Mouse (Mus musculus): ENCODE measurements at regions not wholly inside any gene's neighbourhood (a gene's known extent, or its start where the extent isn't known, plus 50 kb on each side); places are given as distances from the start of the nearest gene placed in this dataset.

- H3K9me3 ChIP-seq (replicated peaks; ENCODE audit: insufficient read depth, low read length) = no peaks in the 10 kb centered on the region
- no peaks in the 10 kb centered on the region for H3K79me2 ChIP-seq (ENCODE audit: control insufficient read depth, insufficient read depth, low read length, poor library complexity)
- DNase-seq (ENCODE audit: low read depth, low spot score) = no peak
- H3K9ac ChIP-seq (ENCODE audit: control insufficient read depth, low read depth, low read length, poor library complexity, severe bottlenecking) = no peak overlapping the region
- no peak overlapping the region for H3K27ac ChIP-seq (ENCODE audit: control insufficient read depth, low read depth, low read length)
- H3K4me1 ChIP-seq (ENCODE audit: control insufficient read depth in 1 of 2, insufficient read depth in 2 of 2, low read length in 2 of 2) = no peaks in the 10 kb centered on the region
- no peaks in the 10 kb centered on the region for H3K27me3 ChIP-seq (ENCODE audit: control insufficient read depth in 1 of 2, insufficient read depth in 2 of 2, low read length in 2 of 2)
- no peaks in the 10 kb centered on the region for H3K36me3 ChIP-seq (ENCODE audit: control insufficient read depth in 1 of 2, insufficient read depth in 2 of 2, low read length in 2 of 2)
- no peak overlapping the region for H3K4me3 ChIP-seq (ENCODE audit: control insufficient read depth in 1 of 2, insufficient read depth in 1 of 2, low read depth in 2 of 2, low read length in 2 of 2)
- TF ChIP-seq UBTF (IDR thresholded peaks at IDR 0.05; ENCODE audit: borderline replicate concordance, insufficient read depth, low read depth, low read length) = no peak
- TF ChIP-seq MAFK (IDR thresholded peaks at IDR 0.05; ENCODE audit: borderline replicate concordance, low read depth, low read length) = no peak
- no peak for TF ChIP-seq RAD21 (IDR thresholded peaks at IDR 0.05; ENCODE audit: low read depth, low read length)
- TF ChIP-seq POLR2AphosphoS5 (IDR thresholded peaks at IDR 0.05; ENCODE audit: borderline replicate concordance, low read depth, low read length) = no peak
- TF ChIP-seq MEF2A (IDR thresholded peaks at IDR 0.05; ENCODE audit: extremely low read depth, insufficient replicate concordance, low read depth, low read length, poor library complexity, severe bottlenecking) = no peak
Observed at GRCm38 (mm10) chr13:39899332-39899731, 461.9 kb downstream of the Ofcc1 start.

- Histone ChIP-seq H3K4me3 (ENCODE audit: control insufficient read depth in 1 of 2, insufficient read depth in 1 of 2, low read depth in 2 of 2, low read length in 2 of 2) (no peak overlapping the region), H3K36me3 (ENCODE audit: control insufficient read depth in 1 of 2, insufficient read depth in 2 of 2, low read length in 2 of 2) (no peaks in the 10 kb centered on the region), H3K27ac (ENCODE audit: control insufficient read depth, low read depth, low read length) (no peak overlapping the region), H3K27me3 (ENCODE audit: control insufficient read depth in 1 of 2, insufficient read depth in 2 of 2, low read length in 2 of 2) (no peaks in the 10 kb centered on the region), H3K79me2 (ENCODE audit: control insufficient read depth, insufficient read depth, low read length, poor library complexity) (no peaks in the 10 kb centered on the region), H3K4me1 (ENCODE audit: control insufficient read depth in 1 of 2, insufficient read depth in 2 of 2, low read length in 2 of 2) (no peaks in the 10 kb centered on the region), H3K9me3 (replicated peaks; ENCODE audit: insufficient read depth, low read length) (no peaks in the 10 kb centered on the region), H3K9ac (ENCODE audit: control insufficient read depth, low read depth, low read length, poor library complexity, severe bottlenecking) (no peak overlapping the region)
- no peak for DNase-seq (ENCODE audit: low read depth, low spot score)
- TF ChIP-seq POLR2A (IDR thresholded peaks at IDR 0.05; ENCODE audit: control insufficient read depth in 1 of 2, insufficient read depth in 1 of 2, low read depth in 1 of 2, low read length in 2 of 2, poor library complexity in 1 of 2) = no peak
- TF ChIP-seq JUND (IDR thresholded peaks at IDR 0.05; ENCODE audit: low read depth, low read length) = no peak
- no peak for TF ChIP-seq USF2 (IDR thresholded peaks at IDR 0.05; ENCODE audit: borderline replicate concordance in 1 of 2, insufficient read depth in 1 of 2, low read depth in 1 of 2, low read length in 2 of 2)
- no peak for TF ChIP-seq CTCF (IDR thresholded peaks at IDR 0.05 in 2 of 3, conservative IDR thresholded peaks at IDR 0.05 in 1 of 3; ENCODE audit: control insufficient read depth in 1 of 3, insufficient read depth in 1 of 3, low read depth in 2 of 3, low read length in 3 of 3, poor library complexity in 1 of 3, severe bottlenecking in 1 of 3)
- no peak for TF ChIP-seq GATA1 (IDR thresholded peaks at IDR 0.05; ENCODE audit: low read depth, low read length)
- no peak for TF ChIP-seq E2F4 (IDR thresholded peaks at IDR 0.05; ENCODE audit: borderline replicate concordance, low read depth, low read length)
- no peak for TF ChIP-seq RAD21 (IDR thresholded peaks at IDR 0.05; ENCODE audit: low read depth, low read length)
- TF ChIP-seq UBTF (IDR thresholded peaks at IDR 0.05; ENCODE audit: borderline replicate concordance, insufficient read depth, low read depth, low read length) = no peak
- TF ChIP-seq TCF12 (IDR thresholded peaks at IDR 0.05; ENCODE audit: low read depth, low read length) = no peak
- no peak for TF ChIP-seq MAFK (IDR thresholded peaks at IDR 0.05; ENCODE audit: borderline replicate concordance, low read depth, low read length)
- no peak for TF ChIP-seq ZMIZ1 (IDR thresholded peaks at IDR 0.05; ENCODE audit: low read depth, low read length)
- no peak for TF ChIP-seq USF1 (IDR thresholded peaks at IDR 0.05; ENCODE audit: low read depth, low read length)
- no peak for TF ChIP-seq SMC3 (IDR thresholded peaks at IDR 0.05; ENCODE audit: low read depth, low read length)
- TF ChIP-seq CHD1 (IDR thresholded peaks at IDR 0.05; ENCODE audit: low read depth, low read length) = no peak
- no peak for TF ChIP-seq ELF1 (IDR thresholded peaks at IDR 0.05; ENCODE audit: low read depth, low read length)
- TF ChIP-seq CHD2 (IDR thresholded peaks at IDR 0.05; ENCODE audit: low read length) = no peak
- TF ChIP-seq TBP (IDR thresholded peaks at IDR 0.05; ENCODE audit: low read depth, low read length) = no peak
- TF ChIP-seq NELFE (IDR thresholded peaks at IDR 0.05; ENCODE audit: low read depth, low read length) = no peak
Observed at GRCm38 (mm10) chr13:39898412-39898979, 462.8 kb downstream of the Ofcc1 start.

Data from MEL (cell line).